Mouse (Mus musculus): ENCODE measurements around the gene Sema5a. TPM values are rescaled to one million over a fixed set of nuclear protein-coding genes. Genes with fewer than 3 reads are reported as not detected.
A peak's percentile ranks its signal among the peaks of the same experiment; 100 is the strongest.

Gene Sema5a
- polyA plus RNA-seq, 1 experiment from 2014 or later: 9.2 TPM

- ATAC-seq (no peak), DNase-seq (ENCODE audit: low spot score) (no peak)
- H3K27ac ChIP-seq (ENCODE audit: low read length): no peak overlapping the region
- no peaks in the 10 kb centered on the region for H3K36me3 ChIP-seq (ENCODE audit: insufficient read depth, low read length)
- WGBS: 57% methylated on average over 2 of the region's 2 CpGs
- no peaks in the 10 kb centered on the region for H3K27me3 ChIP-seq (replicated peaks; ENCODE audit: insufficient read depth, low read length)
- no peak overlapping the region for H3K4me3 ChIP-seq (ENCODE audit: low read depth, low read length)
- no peak overlapping the region for H3K4me2 ChIP-seq (replicated peaks; ENCODE audit: low read depth, low read length)
- no peaks in the 10 kb centered on the region for H3K4me1 ChIP-seq (ENCODE audit: insufficient read depth, low read depth, low read length)
- H3K9me3 ChIP-seq (ENCODE audit: low read length): no peaks in the 10 kb centered on the region
- no peak for TF ChIP-seq EP300 (IDR thresholded peaks at IDR 0.05)
- TF ChIP-seq CTCF (IDR thresholded peaks at IDR 0.05): no peak
- H3K9ac ChIP-seq (replicated peaks; ENCODE audit: low read depth): no peak overlapping the region
These were observed 5.5 kb upstream of the Sema5a start for GRCm38 (mm10) chr15:32239099-32239498.

- Histone ChIP-seq H3K27me3 (replicated peaks; ENCODE audit: insufficient read depth, low read length) (no peaks in the 10 kb centered on the region), H3K9me3 (ENCODE audit: low read length) (no peaks in the 10 kb centered on the region), H3K4me1 (ENCODE audit: insufficient read depth, low read depth, low read length) (no peaks in the 10 kb centered on the region), H3K9ac (replicated peaks; ENCODE audit: low read depth) (no peak overlapping the region), H3K36me3 (ENCODE audit: insufficient read depth, low read length) (no peaks in the 10 kb centered on the region), H3K4me3 (ENCODE audit: low read depth, low read length) (no peak overlapping the region), H3K27ac (ENCODE audit: low read length) (no peak overlapping the region), H3K4me2 (replicated peaks; ENCODE audit: low read depth, low read length) (no peak overlapping the region)
- TF ChIP-seq CTCF (IDR thresholded peaks at IDR 0.05) (no peak), EP300 (IDR thresholded peaks at IDR 0.05) (no peak)
- WGBS: 50% methylated on average over 3 of the region's 3 CpGs
- DNase-seq (ENCODE audit: low spot score) (no peak), ATAC-seq (no peak)
These were observed 4.5 kb upstream of the Sema5a start for GRCm38 (mm10) chr15:32240159-32240558.

GRCm38 (mm10) chr15:32241666-32242065 lies 2.9 kb upstream of the Sema5a start:
- no peak overlapping the region for H3K27ac ChIP-seq (ENCODE audit: low read length)

GRCm38 (mm10) chr15:32243096-32243785 lies 1.4 kb upstream of the Sema5a start:
- H3K27me3 ChIP-seq (replicated peaks; ENCODE audit: insufficient read depth, low read length): no peaks in the 10 kb centered on the region
- peak; percentile 81 for DNase-seq (ENCODE audit: low spot score)
- WGBS: 44% methylated on average over 12 of the region's 12 CpGs
- no peak for TF ChIP-seq EP300 (IDR thresholded peaks at IDR 0.05)
- peak; percentile 26 for TF ChIP-seq CTCF (IDR thresholded peaks at IDR 0.05)
- H3K4me3 ChIP-seq (ENCODE audit: low read depth, low read length): peak overlapping the region; percentile 61
- peak overlapping the region; percentile 93 for H3K4me2 ChIP-seq (replicated peaks; ENCODE audit: low read depth, low read length)
- no peaks in the 10 kb centered on the region for H3K36me3 ChIP-seq (ENCODE audit: insufficient read depth, low read length)
- H3K27ac ChIP-seq (ENCODE audit: low read length): peak overlapping the region; percentile 88
- H3K9ac ChIP-seq (replicated peaks; ENCODE audit: low read depth): peak overlapping the region; percentile 62
- no peak for ATAC-seq
- H3K9me3 ChIP-seq (ENCODE audit: low read length): no peaks in the 10 kb centered on the region
- H3K4me1 ChIP-seq (ENCODE audit: insufficient read depth, low read depth, low read length): no peaks in the 10 kb centered on the region

More at GRCm38 (mm10) chr15:32241666-32242065, 2.9 kb upstream of the Sema5a start:
- Histone ChIP-seq H3K4me3 (ENCODE audit: low read depth, low read length) (no peak overlapping the region), H3K9ac (replicated peaks; ENCODE audit: low read depth) (no peak overlapping the region), H3K4me2 (replicated peaks; ENCODE audit: low read depth, low read length) (no peak overlapping the region), H3K9me3 (ENCODE audit: low read length) (no peaks in the 10 kb centered on the region), H3K4me1 (ENCODE audit: insufficient read depth, low read depth, low read length) (no peaks in the 10 kb centered on the region), H3K36me3 (ENCODE audit: insufficient read depth, low read length) (no peaks in the 10 kb centered on the region), H3K27me3 (replicated peaks; ENCODE audit: insufficient read depth, low read length) (no peaks in the 10 kb centered on the region)
- WGBS: 86% methylated on average over 6 of the region's 6 CpGs
- ATAC-seq (no peak), DNase-seq (ENCODE audit: low spot score) (no peak)
- TF ChIP-seq CTCF (IDR thresholded peaks at IDR 0.05) (no peak), EP300 (IDR thresholded peaks at IDR 0.05) (no peak)

GRCm38 (mm10) chr15:32243824-32244223 lies 786 bp upstream of the Sema5a start:
- Histone ChIP-seq H3K27ac (ENCODE audit: low read length) (peak overlapping the region; percentile 88), H3K4me1 (ENCODE audit: insufficient read depth, low read depth, low read length) (no peaks in the 10 kb centered on the region), H3K4me2 (replicated peaks; ENCODE audit: low read depth, low read length) (peak overlapping the region; percentile 93), H3K9ac (replicated peaks; ENCODE audit: low read depth) (peak overlapping the region; percentile 62), H3K9me3 (ENCODE audit: low read length) (no peaks in the 10 kb centered on the region), H3K4me3 (ENCODE audit: low read depth, low read length) (peak overlapping the region; percentile 61), H3K36me3 (ENCODE audit: insufficient read depth, low read length) (no peaks in the 10 kb centered on the region), H3K27me3 (replicated peaks; ENCODE audit: insufficient read depth, low read length) (no peaks in the 10 kb centered on the region)
- WGBS: 29% methylated on average over 7 of the region's 7 CpGs
- TF ChIP-seq EP300 (IDR thresholded peaks at IDR 0.05): no peak
- no peak for TF ChIP-seq CTCF (IDR thresholded peaks at IDR 0.05)
- DNase-seq (ENCODE audit: low spot score) (no peak), ATAC-seq (no peak)

GRCm38 (mm10) chr15:32244956-32245836 lies 586 bp downstream of the Sema5a start:
- H3K36me3 ChIP-seq (ENCODE audit: insufficient read depth, low read length): no peaks in the 10 kb centered on the region
- H3K9me3 ChIP-seq (ENCODE audit: low read length): no peaks in the 10 kb centered on the region
- under 1% methylated on average over 48 of the region's 52 CpGs for WGBS
- ATAC-seq (peak; percentile 57), DNase-seq (ENCODE audit: low spot score) (peak; percentile 29)
- H3K27me3 ChIP-seq (replicated peaks; ENCODE audit: insufficient read depth, low read length): no peaks in the 10 kb centered on the region
- H3K4me3 ChIP-seq (ENCODE audit: low read depth, low read length): peak overlapping the region; percentile 61
- H3K27ac ChIP-seq (ENCODE audit: low read length): peak overlapping the region; percentile 72
- H3K4me2 ChIP-seq (replicated peaks; ENCODE audit: low read depth, low read length): peak overlapping the region; percentile 93
- H3K9ac ChIP-seq (replicated peaks; ENCODE audit: low read depth): peak overlapping the region; percentile 62
- H3K4me1 ChIP-seq (ENCODE audit: insufficient read depth, low read depth, low read length): no peaks in the 10 kb centered on the region
- TF ChIP-seq EP300 (IDR thresholded peaks at IDR 0.05): no peak
- TF ChIP-seq CTCF (IDR thresholded peaks at IDR 0.05): peak; percentile 46
